Mouse (Mus musculus) heart, postnatal 0 days (tissue): Measurements from ENCODE around the gene Hmbs.

Experiments
- CTCF ChIP-seq: IDR thresholded peaks from 2 replicates; pipeline ENCODE4 v1.5.1; 2016; ENCODE audit warnings: antibody characterized with exemption, control low read depth, low read depth
- EP300 ChIP-seq: IDR thresholded peaks from 2 replicates; pipeline ENCODE4 v1.6.1; 2016; ENCODE audit warnings: antibody characterized with exemption, low read depth

GRCm38 (mm10) chr9:44335331-44336092, 8.5 kb downstream of the Hmbs start:
- TF ChIP-seq CTCF (no peak), EP300 (no peak)
